Mouse (Mus musculus) erythroblast, embryonic 14.5 days (primary cell): ENCODE measurements around the gene Tex26. TPM values are rescaled to one million over a fixed set of nuclear protein-coding genes. Genes with fewer than 3 reads are reported as not detected.

Experiments used
- H3K27me3 ChIP-seq: 2 replicates; pipeline ENCODE4 v1.6.1; 2012; ENCODE audit warnings: inconsistent platforms; ENCODE audit not compliant: control insufficient read depth
- H3K36me3 ChIP-seq: 2 replicates; pipeline ENCODE4 v1.6.1; 2012; ENCODE audit warnings: mild to moderate bottlenecking, inconsistent platforms; ENCODE audit not compliant: control insufficient read depth
- H3K4me1 ChIP-seq: 2 replicates; pipeline ENCODE4 v1.6.1; 2012; ENCODE audit warnings: inconsistent platforms; ENCODE audit not compliant: control insufficient read depth
- H3K4me3 ChIP-seq: replicated peaks from 2 replicates; pipeline ENCODE3; 2012; ENCODE audit warnings: moderate library complexity, mild to moderate bottlenecking, inconsistent platforms
- H3K9me3 ChIP-seq: 2 replicates; pipeline ENCODE4 v1.6.1; 2012; ENCODE audit warnings: low read length, inconsistent platforms, mixed read lengths; ENCODE audit not compliant: control insufficient read depth
- GATA1 ChIP-seq: IDR thresholded peaks from 2 replicates; pipeline ENCODE4 v1.6.1; 2012; ENCODE audit warnings: low read length, inconsistent platforms, mixed read lengths
- TAL1 ChIP-seq: IDR thresholded peaks from 3 replicates; pipeline ENCODE4 v1.6.1; 2012; ENCODE audit warnings: low read length, inconsistent platforms, mixed read lengths
- polyA plus RNA-seq: library from polyadenylated mRNA; stranded (reverse); fragments of >175 nt; gene quantifications from 2 replicates; pipeline ENCODE4 v1.2.3, GENCODE M21; 2012

The Tex26 gene
- polyA plus RNA-seq, 1 experiment = not detected

DNA sequence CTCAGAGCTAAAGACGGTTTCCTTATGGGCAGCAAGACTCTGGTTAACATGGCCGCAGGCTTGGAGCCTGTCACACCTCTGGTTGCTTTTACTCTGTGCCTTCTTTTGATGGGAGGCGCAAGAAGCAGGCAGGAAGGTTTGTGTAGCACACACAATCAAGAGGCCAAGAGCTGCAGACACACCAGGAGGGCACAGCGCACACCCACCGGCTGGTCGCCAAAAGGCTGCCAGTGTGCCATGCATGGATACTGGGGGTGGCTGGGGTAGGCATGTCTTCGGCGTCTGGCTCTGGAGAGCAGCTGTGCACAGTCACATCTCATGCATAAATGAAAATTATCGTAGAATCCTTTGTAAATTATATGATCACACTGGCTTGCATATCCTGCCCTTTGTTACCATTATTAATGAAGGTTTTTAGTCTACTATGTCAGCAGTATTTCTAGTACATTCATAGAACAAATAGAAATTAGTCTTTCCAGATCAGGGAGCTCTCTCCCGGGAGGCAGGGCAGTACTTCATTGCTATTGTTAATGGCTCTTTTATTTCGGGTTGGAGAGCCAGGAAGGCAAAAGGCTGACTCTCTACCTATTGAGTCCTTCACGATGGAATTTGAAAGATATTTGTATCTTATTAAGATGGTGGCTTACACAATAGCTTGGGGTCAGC, 57.1 kb downstream of the Tex26 start:
- H3K27me3 ChIP-seq = no peaks in the 10 kb centered on the region
- no peaks in the 10 kb centered on the region for H3K36me3 ChIP-seq
- H3K4me1 ChIP-seq = no peaks in the 10 kb centered on the region
- TF ChIP-seq GATA1 = no peak
- TF ChIP-seq TAL1 = no peak
- H3K9me3 ChIP-seq = peaks cover 18% of the 10 kb centered on the region
- no peak overlapping the region for H3K4me3 ChIP-seq

DNA sequence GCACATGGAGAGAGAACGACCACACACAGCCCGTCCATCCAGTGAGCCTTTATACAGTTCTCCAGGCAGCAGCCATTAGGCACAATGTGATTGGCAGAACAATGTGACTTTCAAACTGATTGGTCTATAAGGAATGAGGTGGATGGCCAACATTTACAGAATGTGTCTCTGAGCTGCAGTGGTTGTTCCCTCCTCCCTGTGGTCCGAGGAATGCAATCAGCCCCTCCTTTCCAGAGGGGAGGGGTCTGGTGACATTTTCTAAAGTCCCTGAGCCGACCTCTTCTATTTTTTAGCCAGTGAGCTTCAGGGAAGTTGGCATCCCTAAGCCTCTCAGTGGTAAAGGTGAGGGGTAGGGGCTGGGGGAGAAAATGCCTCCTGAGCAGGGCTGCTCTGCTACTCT, 60.5 kb downstream of the Tex26 start:
- H3K9me3 ChIP-seq = peaks cover 6% of the 10 kb centered on the region; the same call in 1 of the 2 replicates
- H3K4me3 ChIP-seq = no peak overlapping the region
- H3K27me3 ChIP-seq = no peaks in the 10 kb centered on the region
- H3K4me1 ChIP-seq = no peaks in the 10 kb centered on the region
- TF ChIP-seq GATA1 (no peak), TAL1 (no peak)
- no peaks in the 10 kb centered on the region for H3K36me3 ChIP-seq

DNA sequence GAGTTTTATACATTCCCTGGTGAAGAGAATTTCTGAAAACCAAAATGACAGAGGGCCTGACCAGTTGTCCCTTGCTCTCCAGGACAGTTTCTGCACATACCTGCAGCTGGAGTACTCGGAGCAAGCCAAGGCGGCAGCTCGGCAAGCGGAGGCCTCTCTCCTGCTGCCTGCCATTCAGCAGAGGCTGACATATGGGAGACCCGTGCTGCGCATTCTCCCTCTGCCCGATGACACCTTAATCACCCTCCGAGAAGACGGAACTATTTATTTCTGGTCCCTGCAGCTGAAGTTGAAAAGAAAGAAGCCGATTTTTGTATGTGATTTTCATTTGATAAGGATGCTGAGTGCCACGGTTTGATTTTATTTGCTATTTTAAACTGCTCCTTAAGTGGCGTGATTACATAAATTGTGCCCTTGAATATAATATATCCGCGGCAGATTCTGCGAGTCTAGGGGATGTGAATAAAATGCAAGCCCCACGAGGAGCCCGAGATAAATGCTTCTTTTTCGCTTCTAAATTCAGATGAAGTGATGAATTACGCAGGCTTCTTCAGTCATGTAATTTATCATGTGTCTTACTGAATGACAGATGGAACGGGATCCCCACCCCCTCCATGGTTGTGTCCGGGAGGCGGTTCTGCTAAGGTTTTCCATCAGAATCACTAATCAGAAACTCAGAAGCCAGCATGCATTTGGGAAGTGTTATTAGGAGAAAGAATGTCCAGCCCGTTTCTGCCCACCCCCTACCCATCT, 64.1 kb downstream of the Tex26 start:
- TF ChIP-seq GATA1 (no peak), TAL1 (no peak)
- Histone ChIP-seq H3K4me3 (no peak overlapping the region), H3K9me3 (peaks cover 6% of the 10 kb centered on the region; the same call in 1 of the 2 replicates), H3K27me3 (no peaks in the 10 kb centered on the region), H3K36me3 (no peaks in the 10 kb centered on the region), H3K4me1 (no peaks in the 10 kb centered on the region)

DNA sequence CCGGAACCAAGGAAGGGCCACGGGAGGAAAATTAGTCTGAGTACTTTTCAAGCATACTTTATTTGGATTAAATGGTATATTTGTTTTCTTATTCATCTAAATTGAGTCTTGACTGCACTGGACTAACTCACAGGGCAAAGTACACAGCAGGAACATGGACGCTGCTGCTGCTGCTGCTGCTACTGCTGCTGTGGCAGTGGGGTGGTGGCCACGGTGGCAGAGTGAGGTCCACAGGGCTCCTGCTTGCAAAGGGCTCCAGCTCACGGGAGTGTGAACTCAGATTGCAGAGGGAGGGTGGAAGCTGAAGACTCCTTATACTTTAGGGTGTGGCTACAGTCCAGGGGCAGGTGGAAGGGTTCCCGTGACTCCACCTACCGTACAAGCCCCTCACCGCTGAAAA, 65.5 kb downstream of the Tex26 start:
- H3K9me3 ChIP-seq = peaks cover 6% of the 10 kb centered on the region; the same call in 1 of the 2 replicates
- no peak overlapping the region for H3K4me3 ChIP-seq
- no peaks in the 10 kb centered on the region for H3K36me3 ChIP-seq
- H3K27me3 ChIP-seq = no peaks in the 10 kb centered on the region
- no peak for TF ChIP-seq GATA1
- TF ChIP-seq TAL1 = no peak
- no peaks in the 10 kb centered on the region for H3K4me1 ChIP-seq

DNA sequence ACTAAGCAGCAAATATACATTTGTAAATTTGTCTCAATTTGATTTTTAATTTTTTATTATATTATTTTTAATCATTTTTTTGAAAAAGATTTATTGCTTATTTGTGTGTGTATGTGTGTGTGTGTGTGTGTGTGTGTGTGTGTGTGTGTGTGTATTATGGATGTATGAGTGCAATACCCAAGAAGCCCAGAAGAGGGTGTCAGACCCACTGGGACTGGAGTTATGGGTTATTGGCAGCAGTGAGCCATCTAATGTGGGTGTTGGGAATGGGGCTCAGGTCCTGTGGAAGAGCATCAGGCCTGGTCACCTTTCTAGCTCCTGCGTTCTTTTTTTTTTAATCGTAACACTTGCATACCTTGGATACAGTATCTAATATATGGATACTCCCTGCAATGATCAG, 66.6 kb downstream of the Tex26 start:
- H3K27me3 ChIP-seq = no peaks in the 10 kb centered on the region
- peaks cover 6% of the 10 kb centered on the region; the same call in 1 of the 2 replicates for H3K9me3 ChIP-seq
- H3K4me3 ChIP-seq = no peak overlapping the region
- H3K4me1 ChIP-seq = no peaks in the 10 kb centered on the region
- no peaks in the 10 kb centered on the region for H3K36me3 ChIP-seq
- TF ChIP-seq TAL1 = no peak
- no peak for TF ChIP-seq GATA1

DNA sequence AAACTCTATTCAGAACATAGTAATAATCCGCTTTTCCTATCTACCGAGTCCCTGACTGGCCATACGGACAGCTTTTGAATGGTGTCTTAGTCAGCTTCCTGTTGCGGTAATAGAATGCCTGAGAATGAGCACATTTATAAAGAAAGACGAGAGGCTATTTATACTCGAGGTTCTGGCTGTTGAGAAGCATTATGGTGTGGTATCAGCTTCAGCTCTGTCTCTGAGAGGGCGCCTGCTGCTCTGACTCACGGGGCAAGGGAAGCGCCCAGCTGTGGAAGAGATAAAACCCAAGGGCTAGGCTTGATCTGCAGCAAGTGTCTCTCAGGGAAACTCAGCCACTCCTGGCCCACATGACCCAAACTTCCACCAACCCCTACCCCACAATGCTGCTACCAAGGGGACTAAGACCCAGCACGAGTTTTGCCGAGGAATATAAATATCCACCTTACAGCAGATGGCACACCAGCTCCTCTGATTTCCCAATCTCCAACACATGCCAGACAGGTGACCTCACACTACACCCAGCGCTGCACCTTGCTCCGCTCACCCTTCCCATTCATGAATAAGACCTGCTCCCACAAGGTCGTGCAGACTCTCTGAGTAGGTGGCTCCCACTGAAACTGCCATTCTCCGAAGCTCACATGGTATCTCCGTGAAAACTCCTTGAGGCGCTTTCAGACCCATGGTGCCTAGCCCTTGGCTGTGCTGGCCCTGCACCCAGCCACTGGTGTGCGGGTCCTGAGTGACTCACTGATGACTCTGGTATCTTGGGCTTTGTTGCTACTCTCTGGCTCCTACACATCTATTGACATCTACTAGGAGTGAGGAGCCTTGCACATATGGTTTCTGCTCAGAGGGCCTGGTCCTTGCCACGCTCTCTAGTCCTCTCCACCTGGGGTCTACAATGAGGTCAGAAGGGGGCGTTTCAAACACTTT, 68.9 kb downstream of the Tex26 start:
- no peak overlapping the region for H3K4me3 ChIP-seq
- H3K4me1 ChIP-seq = no peaks in the 10 kb centered on the region
- peaks cover 4% of the 10 kb centered on the region; the same call in 1 of the 2 replicates for H3K9me3 ChIP-seq
- TF ChIP-seq TAL1 (no peak), GATA1 (no peak)
- H3K36me3 ChIP-seq = no peaks in the 10 kb centered on the region
- H3K27me3 ChIP-seq = no peaks in the 10 kb centered on the region

DNA sequence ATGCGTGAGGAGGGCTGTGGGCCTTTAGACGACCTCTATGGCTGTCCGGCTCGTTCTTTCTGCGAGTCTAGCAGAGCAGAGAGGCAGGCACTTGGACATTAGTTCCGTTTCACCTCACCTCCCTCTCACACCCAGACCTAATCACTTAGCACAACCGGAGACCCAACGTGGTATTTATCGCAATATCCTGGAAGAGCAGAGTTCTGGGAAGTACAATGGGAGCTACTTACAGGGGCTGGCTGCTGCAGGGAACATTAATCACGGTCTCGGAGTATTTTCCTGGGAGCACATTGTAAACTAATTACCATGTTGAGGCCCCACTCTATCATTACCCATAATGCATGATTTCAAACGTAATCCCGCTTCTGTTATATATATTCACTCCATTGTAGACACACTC, 70.9 kb downstream of the Tex26 start:
- 0 out of 2 replicates have a peak, but pooled peaks cover 2% of the 10 kb centered on the region for H3K9me3 ChIP-seq
- no peaks in the 10 kb centered on the region for H3K4me1 ChIP-seq
- H3K4me3 ChIP-seq = no peak overlapping the region
- TF ChIP-seq TAL1 (no peak), GATA1 (no peak)
- H3K27me3 ChIP-seq = no peaks in the 10 kb centered on the region
- no peaks in the 10 kb centered on the region for H3K36me3 ChIP-seq

DNA sequence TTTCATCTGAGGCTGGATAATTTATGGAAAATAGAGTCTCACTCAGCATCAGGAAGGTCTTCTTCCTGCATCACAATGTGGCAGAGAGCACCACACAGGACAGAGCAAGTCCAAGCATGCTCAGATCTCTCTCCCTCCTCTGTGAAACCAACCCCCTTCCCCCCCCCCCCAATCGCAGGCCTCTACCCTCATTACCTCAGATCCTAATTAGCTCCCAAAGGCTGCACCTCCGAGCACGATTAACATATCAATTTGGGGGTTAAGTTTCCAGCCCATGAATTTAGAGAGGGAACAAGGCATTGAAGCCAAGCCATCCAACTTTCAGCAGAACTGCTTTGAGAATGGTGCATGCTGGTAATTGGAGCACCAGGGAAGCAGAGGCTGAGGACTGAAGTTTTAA, 73.2 kb downstream of the Tex26 start:
- Histone ChIP-seq H3K36me3 (no peaks in the 10 kb centered on the region), H3K27me3 (no peaks in the 10 kb centered on the region), H3K9me3 (no peaks in the 10 kb centered on the region), H3K4me1 (no peaks in the 10 kb centered on the region), H3K4me3 (no peak overlapping the region)
- TF ChIP-seq TAL1 (no peak), GATA1 (no peak)

DNA sequence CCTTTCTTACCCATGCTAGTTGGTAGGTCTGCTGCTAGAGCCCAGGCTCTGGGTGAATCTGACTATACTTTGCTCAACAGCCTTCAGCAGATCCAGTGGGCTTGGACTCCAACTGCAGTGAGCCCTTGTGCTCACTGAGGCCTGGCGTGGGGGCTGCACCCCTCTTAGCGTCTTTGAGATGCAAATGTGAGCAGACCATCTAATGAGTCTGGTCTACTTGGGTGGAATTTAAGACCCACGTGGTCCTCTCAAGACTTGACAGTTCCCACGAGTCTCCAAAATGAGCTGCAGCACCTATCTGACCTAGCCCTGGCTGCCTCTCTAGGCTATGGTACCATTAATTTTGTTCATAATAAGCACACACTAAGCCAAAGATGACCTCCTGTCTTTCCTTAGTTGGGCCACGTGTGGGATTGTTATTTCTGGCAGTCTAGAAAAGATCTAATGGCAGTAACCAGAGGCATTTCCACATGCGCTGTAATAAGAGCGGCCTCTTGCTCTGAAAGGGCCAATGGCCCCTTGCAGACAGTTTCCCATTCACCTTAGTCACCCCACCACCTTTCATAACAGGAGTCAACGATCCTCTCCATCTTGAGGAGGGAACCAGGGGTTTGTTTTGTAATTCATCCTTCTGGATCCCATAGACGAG, 74.1 kb downstream of the Tex26 start:
- H3K36me3 ChIP-seq = no peaks in the 10 kb centered on the region
- no peak overlapping the region for H3K4me3 ChIP-seq
- H3K27me3 ChIP-seq = no peaks in the 10 kb centered on the region
- H3K4me1 ChIP-seq = no peaks in the 10 kb centered on the region
- no peaks in the 10 kb centered on the region for H3K9me3 ChIP-seq
- no peak for TF ChIP-seq TAL1
- TF ChIP-seq GATA1 = no peak
